Mouse (Mus musculus) embryonic facial prominence, embryonic 10.5 days (tissue): ENCODE results near the gene 1110004F10Rik. TPM values are rescaled to one million over a fixed set of nuclear protein-coding genes. Genes with fewer than 3 reads are reported as not detected.

Source experiments
- polyA plus RNA-seq: library from polyadenylated mRNA; unstranded; fragments of >200 nt; fragmentation: Nextera tagmentation; extraction: Ambion mirVana; gene quantifications from 2 replicates; pipeline ENCODE4 v1.2.1, GENCODE M21; 2016

The 1110004F10Rik gene
- polyA plus RNA-seq, 1 experiment from 2014 or later = 344 TPM

Other genes starting within 250 kb of the 1110004F10Rik start
- gene Sox6, start 601 bp upstream of the 1110004F10Rik start, polyA plus RNA-seq = 22.7 and 25.5 TPM in 2 replicates
- gene Gm4353, start 45.2 kb downstream of the 1110004F10Rik start, polyA plus RNA-seq = 1.3 and 1.4 TPM in 2 replicates